Mouse (Mus musculus) cortical plate, adult 2 months (tissue): ENCODE results near the gene Inpp5f.

ENCODE experiments used
- CTCF ChIP-seq: fragments of 200-500 bp; IDR thresholded peaks from 2 replicates; pipeline ENCODE4 v1.5.1; 2011; ENCODE audit warnings: mild to moderate bottlenecking, control low read depth, low read length; ENCODE audit not compliant: insufficient read depth; ENCODE audit errors: extremely low read depth
- POLR2A ChIP-seq: fragments of 200-500 bp; IDR thresholded peaks from 2 replicates; pipeline ENCODE4 v1.6.1; 2011; ENCODE audit warnings: mild to moderate bottlenecking, low read length, control low read depth; ENCODE audit not compliant: insufficient read depth; ENCODE audit errors: extremely low read depth

- TF ChIP-seq CTCF (no peak), POLR2A (no peak)
Measured at GRCm38 (mm10) chr7:128572030-128572429, 39.1 kb upstream of the Inpp5f start.
